Mouse (Mus musculus): Measurements from ENCODE around the gene Dffb. TPM values are rescaled to one million over a fixed set of nuclear protein-coding genes. Genes with fewer than 3 reads are reported as not detected.
"Not testable (repeated sequence)": the region's sequence is repeated elsewhere in the genome, so short reads cannot be mapped to it uniquely, and the experiment has no call there.

Gene Dffb
- polyA plus RNA-seq, 1 experiment from 2014 or later: 11.7 TPM

- no peak for ATAC-seq (ENCODE audit: insufficient read depth, low FRiP score, low TSS enrichment)
- no peak overlapping the region for H3K27ac ChIP-seq (ENCODE audit: low read depth, low read length)
- no peak overlapping the region for H3K4me2 ChIP-seq (ENCODE audit: low read depth)
- no peak overlapping the region for H3K9ac ChIP-seq (ENCODE audit: low read length)
- H3K9me3 ChIP-seq (ENCODE audit: control insufficient read depth, low read length): no peaks in the 10 kb centered on the region
- no peak for DNase-seq (ENCODE audit: low spot score)
- H3K36me3 ChIP-seq (ENCODE audit: control insufficient read depth, insufficient read depth, low read length): no peaks in the 10 kb centered on the region
- WGBS: 81% methylated on average over 11 of the region's 11 CpGs
- H3K27me3 ChIP-seq (ENCODE audit: control insufficient read depth, insufficient read depth, low read length): no peaks in the 10 kb centered on the region
- H3K4me1 ChIP-seq (ENCODE audit: control insufficient read depth, insufficient read depth, low read length): no peaks in the 10 kb centered on the region
- no peak overlapping the region for H3K4me3 ChIP-seq (ENCODE audit: low read depth, low read length)
These were observed 46.1 kb downstream of the Dffb start for GRCm38 (mm10) chr4:153928772-153929299.

GRCm38 (mm10) chr4:153922090-153922489 lies 52.8 kb downstream of the Dffb start:
- WGBS: 30% methylated on average over 4 of the region's 4 CpGs
- not testable (repeated sequence) for H3K9ac ChIP-seq (ENCODE audit: low read length); ATAC-seq (ENCODE audit: insufficient read depth, low FRiP score, low TSS enrichment); H3K9me3 ChIP-seq (ENCODE audit: control insufficient read depth, low read length); H3K36me3 ChIP-seq (ENCODE audit: control insufficient read depth, insufficient read depth, low read length); H3K27me3 ChIP-seq (ENCODE audit: control insufficient read depth, insufficient read depth, low read length); H3K4me3 ChIP-seq (ENCODE audit: low read depth, low read length); H3K4me2 ChIP-seq (ENCODE audit: low read depth); DNase-seq (ENCODE audit: low spot score); H3K27ac ChIP-seq (ENCODE audit: low read depth, low read length); H3K4me1 ChIP-seq (ENCODE audit: control insufficient read depth, insufficient read depth, low read length)

- Histone ChIP-seq H3K27ac (ENCODE audit: low read depth, low read length) (no peak overlapping the region), H3K4me3 (ENCODE audit: low read depth, low read length) (no peak overlapping the region), H3K36me3 (ENCODE audit: control insufficient read depth, insufficient read depth, low read length) (no peaks in the 10 kb centered on the region), H3K9me3 (ENCODE audit: control insufficient read depth, low read length) (no peaks in the 10 kb centered on the region), H3K4me2 (ENCODE audit: low read depth) (no peak overlapping the region), H3K27me3 (ENCODE audit: control insufficient read depth, insufficient read depth, low read length) (no peaks in the 10 kb centered on the region), H3K9ac (ENCODE audit: low read length) (no peak overlapping the region), H3K4me1 (ENCODE audit: control insufficient read depth, insufficient read depth, low read length) (no peaks in the 10 kb centered on the region)
- WGBS: 66% methylated on average over 9 of the region's 9 CpGs
- ATAC-seq (ENCODE audit: insufficient read depth, low FRiP score, low TSS enrichment) (no peak), DNase-seq (ENCODE audit: low spot score) (no peak)
These were observed 54.3 kb downstream of the Dffb start for GRCm38 (mm10) chr4:153920517-153921233.

- Histone ChIP-seq H3K27me3 (ENCODE audit: control insufficient read depth, insufficient read depth, low read length) (no peaks in the 10 kb centered on the region), H3K4me3 (ENCODE audit: low read depth, low read length) (no peak overlapping the region), H3K4me2 (ENCODE audit: low read depth) (no peak overlapping the region), H3K27ac (ENCODE audit: low read depth, low read length) (no peak overlapping the region), H3K4me1 (ENCODE audit: control insufficient read depth, insufficient read depth, low read length) (no peaks in the 10 kb centered on the region), H3K9ac (ENCODE audit: low read length) (no peak overlapping the region), H3K36me3 (ENCODE audit: control insufficient read depth, insufficient read depth, low read length) (no peaks in the 10 kb centered on the region), H3K9me3 (ENCODE audit: control insufficient read depth, low read length) (no peaks in the 10 kb centered on the region)
- ATAC-seq (ENCODE audit: insufficient read depth, low FRiP score, low TSS enrichment) (no peak), DNase-seq (ENCODE audit: low spot score) (no peak)
- WGBS: 53% methylated on average over 8 of the region's 8 CpGs
These were observed 57.0 kb downstream of the Dffb start for GRCm38 (mm10) chr4:153917773-153918500.

Other genes with a start within 250 kb of the Dffb start
- gene A430005L14Rik, start 17.9 kb downstream of the Dffb start, polyA plus RNA-seq (2014; fragmentation: Nextera tagmentation; extraction: Ambion mirVana): 100 and 104 TPM in 2 replicates
- 22.3 and 22.9 TPM in 2 replicates for gene Cep104, start 68 bp upstream of the Dffb start, polyA plus RNA-seq (2014; fragmentation: Nextera tagmentation; extraction: Ambion mirVana)
- 15.2 and 18.6 TPM in 2 replicates for gene Lrrc47, start 36.6 kb upstream of the Dffb start, polyA plus RNA-seq (2014; fragmentation: Nextera tagmentation; extraction: Ambion mirVana)
- gene Smim1, start 51.1 kb upstream of the Dffb start, polyA plus RNA-seq (2014; fragmentation: Nextera tagmentation; extraction: Ambion mirVana): 8.5 and 10.5 TPM in 2 replicates
- gene Ccdc27, start 67.6 kb upstream of the Dffb start, polyA plus RNA-seq (2014; fragmentation: Nextera tagmentation; extraction: Ambion mirVana): not detected in 2 replicates
- 0.31 and 0.35 TPM in 2 replicates for gene Trp73, start 165.1 kb upstream of the Dffb start, polyA plus RNA-seq (2014; fragmentation: Nextera tagmentation; extraction: Ambion mirVana)
- gene Wrap73, start 167.2 kb upstream of the Dffb start, polyA plus RNA-seq (2014; fragmentation: Nextera tagmentation; extraction: Ambion mirVana): 43.8 and 45.5 TPM in 2 replicates
- 145 and 153 TPM in 2 replicates for gene Tprgl, start 185.5 kb upstream of the Dffb start, polyA plus RNA-seq (2014; fragmentation: Nextera tagmentation; extraction: Ambion mirVana)
- 22.1 and 22.7 TPM in 2 replicates for gene Megf6, start 195.6 kb upstream of the Dffb start, polyA plus RNA-seq (2014; fragmentation: Nextera tagmentation; extraction: Ambion mirVana)

All from neural tube, embryonic 11.5 days (tissue).